Mouse (Mus musculus) hindbrain, embryonic 11.5 days (tissue): ENCODE measurements around the gene Brd7. TPM values are rescaled to one million over a fixed set of nuclear protein-coding genes. Genes with fewer than 3 reads are reported as not detected.
A peak's percentile ranks its signal among the peaks of the same experiment; 100 is the strongest.

ENCODE experiments used
- ATAC-seq: fragments of 200-750 bp; cut with Nextera tagmentation; 2 replicates; pipeline ENCODE4 v1.8.0; 2017; ENCODE audit warnings: mild to moderate bottlenecking, moderate TSS enrichment, moderate library complexity; ENCODE audit not compliant: low FRiP score
- DNase-seq: peaks from one replicate; pipeline ENCODE4 v3.0.0-alpha.2; 2015; ENCODE audit warnings: low spot score
- H3K27ac ChIP-seq: fragments of 300-500 bp; sonication (generic); 2 replicates; pipeline ENCODE4 v1.5.1; 2014; ENCODE audit warnings: mild to moderate bottlenecking, low read depth, low read length
- H3K27me3 ChIP-seq: fragments of 300-500 bp; sonication (generic); 2 replicates; pipeline ENCODE4 v1.6.1; 2014; ENCODE audit warnings: mild to moderate bottlenecking, low read length, moderate library complexity, mixed read lengths; ENCODE audit not compliant: control insufficient read depth, insufficient read depth
- H3K36me3 ChIP-seq: fragments of 300-500 bp; sonication (generic); 2 replicates; pipeline ENCODE4 v1.6.1; 2014; ENCODE audit warnings: mild to moderate bottlenecking, low read length, moderate library complexity, mixed read lengths; ENCODE audit not compliant: control insufficient read depth, insufficient read depth
- H3K4me1 ChIP-seq: fragments of 300-500 bp; sonication (generic); replicated peaks from 2 replicates; pipeline ENCODE4 v1.6.1; 2014; ENCODE audit warnings: low read length, mixed read lengths; ENCODE audit not compliant: control insufficient read depth, insufficient read depth
- H3K4me2 ChIP-seq: fragments of 300-500 bp; sonication (generic); replicated peaks from 2 replicates; pipeline ENCODE4 v1.6.1; 2014; ENCODE audit warnings: mild to moderate bottlenecking, low read depth, low read length
- H3K4me3 ChIP-seq: fragments of 300-500 bp; sonication (generic); 2 replicates; pipeline ENCODE4 v1.5.1; 2014; ENCODE audit warnings: low read depth, low read length
- H3K9ac ChIP-seq: fragments of 300-500 bp; sonication (generic); 2 replicates; pipeline ENCODE4 v1.6.1; 2014; ENCODE audit warnings: low read depth, low read length
- H3K9me3 ChIP-seq: fragments of 300-500 bp; sonication (generic); 2 replicates; pipeline ENCODE4 v1.6.1; 2016; ENCODE audit warnings: low read length; ENCODE audit not compliant: control insufficient read depth
- WGBS: fragments of 180-500 bp; shearing (Covaris S2); extraction: QIAGEN DNeasy Blood & Tissue Kit; methylation state at CpG from one replicate; pipeline ENCODE4 v1.1.7; 2014; 5-methylcytosine and 5-hydroxymethylcytosine counted together
- polyA plus RNA-seq: library from polyadenylated mRNA; unstranded; fragments of >200 nt; fragmentation: Nextera tagmentation; extraction: Ambion mirVana; gene quantifications from 2 replicates; pipeline ENCODE4 v1.2.1, GENCODE M21; 2014

Brd7 gene
- polyA plus RNA-seq, 1 experiment from 2014 or later: 82.4 TPM

DNA sequence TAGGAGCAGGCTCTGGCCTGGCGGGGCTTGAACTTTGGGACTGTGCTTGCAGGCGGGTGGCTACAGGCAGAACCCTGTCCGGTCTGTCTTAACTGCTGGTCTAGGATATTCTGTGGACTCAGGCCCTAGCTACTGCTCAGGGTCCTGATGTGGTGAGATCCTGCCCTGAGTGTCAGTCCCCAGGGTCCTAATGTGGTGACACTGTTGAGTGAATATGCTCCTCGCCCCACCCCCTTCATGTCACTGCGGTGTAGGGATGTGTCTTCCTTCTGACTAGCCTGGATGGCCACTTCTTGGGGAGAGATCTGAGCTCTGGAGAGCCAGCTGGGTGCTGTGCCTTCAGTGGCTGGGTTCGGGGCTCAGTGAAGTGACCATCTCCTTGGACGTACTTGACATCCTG, 52.1 kb downstream of the Brd7 start:
- Histone ChIP-seq H3K36me3 (no peaks in the 10 kb centered on the region), H3K9me3 (no peaks in the 10 kb centered on the region), H3K4me3 (no peak overlapping the region), H3K9ac (no peak overlapping the region), H3K4me2 (no peak overlapping the region), H3K4me1 (no peaks in the 10 kb centered on the region), H3K27ac (no peak overlapping the region), H3K27me3 (no peaks in the 10 kb centered on the region)
- DNase-seq (no peak), ATAC-seq (no peak)
- WGBS: 89% methylated on average over 7 of the region's 7 CpGs

DNA sequence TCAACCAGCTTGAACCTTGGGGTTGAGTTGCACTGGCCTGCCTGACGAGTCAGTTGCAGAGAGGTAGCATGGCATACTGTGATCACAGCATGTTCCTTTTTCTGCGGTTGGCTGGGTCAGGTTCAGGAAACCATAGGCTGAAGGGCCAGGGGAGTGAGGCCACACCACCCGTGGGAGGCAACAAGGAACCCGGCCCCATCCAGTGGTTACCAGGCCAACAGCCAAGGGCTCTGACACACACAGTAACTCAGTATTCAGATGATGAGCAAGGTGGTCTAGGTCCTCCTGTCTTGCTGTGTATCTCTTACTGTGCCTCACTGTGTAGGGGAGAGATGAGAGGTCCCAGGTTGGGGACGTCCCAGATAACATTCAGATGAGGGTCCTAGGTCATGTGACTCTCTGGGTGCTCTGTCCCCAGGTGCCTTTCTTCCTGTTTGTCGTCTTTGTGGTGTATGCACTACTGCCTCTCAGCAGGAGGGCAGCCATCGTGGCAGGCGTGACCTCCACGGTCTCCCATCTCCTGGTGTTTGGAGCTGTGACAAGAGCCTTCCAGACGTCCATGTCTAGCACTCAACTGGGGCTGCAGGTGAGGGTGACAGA, 52.6 kb downstream of the Brd7 start:
- H3K4me1 ChIP-seq: no peaks in the 10 kb centered on the region
- no peak overlapping the region for H3K4me2 ChIP-seq
- no peak overlapping the region for H3K9ac ChIP-seq
- 73% methylated on average over 10 of the region's 10 CpGs for WGBS
- H3K9me3 ChIP-seq: no peaks in the 10 kb centered on the region
- ATAC-seq (no peak), DNase-seq (no peak)
- H3K27me3 ChIP-seq: no peaks in the 10 kb centered on the region
- no peaks in the 10 kb centered on the region for H3K36me3 ChIP-seq
- no peak overlapping the region for H3K4me3 ChIP-seq
- H3K27ac ChIP-seq: no peak overlapping the region

DNA sequence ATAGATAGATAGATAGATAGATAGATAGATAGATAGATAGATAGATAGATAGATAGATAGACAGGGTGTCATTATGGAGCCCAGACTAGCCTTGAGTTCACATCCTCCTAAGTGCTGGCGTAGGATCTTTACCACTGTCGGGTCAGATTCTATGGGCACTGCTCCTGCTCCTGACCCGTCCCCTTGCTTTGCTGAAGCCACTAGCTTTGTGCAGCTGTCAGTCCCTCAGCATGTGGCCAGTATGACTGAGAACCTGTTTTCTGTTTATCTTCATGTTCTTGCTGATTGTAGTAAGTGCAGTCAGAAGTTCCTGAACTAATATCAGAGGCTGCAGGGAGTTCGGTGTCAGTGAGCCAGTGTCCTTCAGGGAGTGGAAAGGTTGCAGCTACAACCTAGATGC, 54.3 kb downstream of the Brd7 start:
- no peaks in the 10 kb centered on the region for H3K36me3 ChIP-seq
- H3K4me3 ChIP-seq: no peak overlapping the region
- no peak overlapping the region for H3K9ac ChIP-seq
- WGBS: 92% methylated on average over 4 of the region's 4 CpGs
- DNase-seq (no peak), ATAC-seq (no peak)
- no peak overlapping the region for H3K4me2 ChIP-seq
- no peak overlapping the region for H3K27ac ChIP-seq
- H3K4me1 ChIP-seq: no peaks in the 10 kb centered on the region; the same call in 1 of the 2 replicates
- H3K9me3 ChIP-seq: no peaks in the 10 kb centered on the region
- no peaks in the 10 kb centered on the region for H3K27me3 ChIP-seq

- H3K27ac ChIP-seq: no peak overlapping the region
- H3K9me3 ChIP-seq: no peaks in the 10 kb centered on the region
- DNase-seq: no peak
- WGBS: 79% methylated on average over 14 of the region's 14 CpGs
- no peak overlapping the region for H3K9ac ChIP-seq
- no peaks in the 10 kb centered on the region for H3K27me3 ChIP-seq
- no peak for ATAC-seq
- H3K36me3 ChIP-seq: no peaks in the 10 kb centered on the region
- no peak overlapping the region for H3K4me3 ChIP-seq
- peaks cover 2% of the 10 kb centered on the region for H3K4me1 ChIP-seq
- H3K4me2 ChIP-seq: no peak overlapping the region
Observed at GRCm38 (mm10) chr8:88306511-88306910, 55.5 kb downstream of the Brd7 start.

GRCm38 (mm10) chr8:88305814-88306213, 56.2 kb downstream of the Brd7 start:
- no peak overlapping the region for H3K27ac ChIP-seq
- H3K27me3 ChIP-seq: no peaks in the 10 kb centered on the region
- DNase-seq (no peak), ATAC-seq (no peak)
- H3K4me3 ChIP-seq: no peak overlapping the region
- WGBS: 90% methylated on average over 4 of the region's 4 CpGs
- H3K36me3 ChIP-seq: no peaks in the 10 kb centered on the region
- H3K4me1 ChIP-seq: peaks cover 2% of the 10 kb centered on the region
- no peak overlapping the region for H3K9ac ChIP-seq
- H3K9me3 ChIP-seq: no peaks in the 10 kb centered on the region
- H3K4me2 ChIP-seq: no peak overlapping the region

DNA sequence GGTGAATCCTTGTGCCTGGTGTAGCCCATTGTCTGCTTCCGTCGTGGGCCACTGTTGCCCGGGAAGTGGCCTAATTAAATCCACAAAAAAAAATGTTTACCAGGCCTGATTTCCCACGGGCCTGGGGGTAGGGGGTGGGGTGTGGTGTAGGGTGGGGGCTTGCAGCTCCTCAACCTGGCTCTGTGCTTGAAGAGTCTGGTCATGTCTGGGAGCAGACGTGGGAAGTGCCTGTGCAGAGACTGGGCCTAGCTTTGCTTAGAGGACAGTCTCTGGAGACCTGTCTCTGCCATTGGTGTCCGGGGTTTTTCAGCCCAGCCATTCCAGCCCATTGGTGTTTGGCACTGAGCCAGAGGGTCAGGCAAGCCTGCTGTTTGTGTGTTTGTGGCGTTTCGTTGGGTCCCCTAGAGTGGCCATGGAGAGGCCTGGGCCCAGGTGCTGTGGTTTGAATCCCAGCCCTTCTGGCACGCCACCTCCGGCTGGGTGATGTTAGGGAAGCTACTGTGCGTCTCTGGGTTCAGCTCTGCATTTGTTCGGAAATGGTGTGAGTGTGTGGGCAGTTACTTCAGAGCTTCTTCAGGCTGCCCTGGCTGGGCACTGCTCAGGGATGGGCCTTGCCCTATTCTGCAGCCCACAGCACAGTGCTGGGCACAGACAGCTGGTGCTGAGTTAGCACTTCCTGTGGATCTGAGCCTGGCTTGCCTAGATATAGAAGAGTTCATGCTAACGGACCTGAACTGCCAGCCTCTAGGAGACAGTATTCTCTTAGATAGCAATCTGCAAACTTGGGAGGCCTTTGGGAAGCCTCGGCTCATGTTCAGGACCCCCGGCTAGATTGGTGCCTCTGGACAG, 60.2 kb downstream of the Brd7 start:
- 64% methylated on average over 15 of the region's 15 CpGs for WGBS
- no peak overlapping the region for H3K4me3 ChIP-seq
- no peaks in the 10 kb centered on the region for H3K9me3 ChIP-seq
- H3K27me3 ChIP-seq: no peaks in the 10 kb centered on the region
- no peak overlapping the region for H3K4me2 ChIP-seq
- DNase-seq: no peak
- H3K4me1 ChIP-seq: peaks cover 2% of the 10 kb centered on the region
- ATAC-seq: no peak; the same call in 1 of the 2 replicates
- no peak overlapping the region for H3K9ac ChIP-seq
- no peaks in the 10 kb centered on the region for H3K36me3 ChIP-seq
- 0 out of 2 replicates have a peak overlapping the region, but pooled peaks have one; percentile 24 for H3K27ac ChIP-seq

DNA sequence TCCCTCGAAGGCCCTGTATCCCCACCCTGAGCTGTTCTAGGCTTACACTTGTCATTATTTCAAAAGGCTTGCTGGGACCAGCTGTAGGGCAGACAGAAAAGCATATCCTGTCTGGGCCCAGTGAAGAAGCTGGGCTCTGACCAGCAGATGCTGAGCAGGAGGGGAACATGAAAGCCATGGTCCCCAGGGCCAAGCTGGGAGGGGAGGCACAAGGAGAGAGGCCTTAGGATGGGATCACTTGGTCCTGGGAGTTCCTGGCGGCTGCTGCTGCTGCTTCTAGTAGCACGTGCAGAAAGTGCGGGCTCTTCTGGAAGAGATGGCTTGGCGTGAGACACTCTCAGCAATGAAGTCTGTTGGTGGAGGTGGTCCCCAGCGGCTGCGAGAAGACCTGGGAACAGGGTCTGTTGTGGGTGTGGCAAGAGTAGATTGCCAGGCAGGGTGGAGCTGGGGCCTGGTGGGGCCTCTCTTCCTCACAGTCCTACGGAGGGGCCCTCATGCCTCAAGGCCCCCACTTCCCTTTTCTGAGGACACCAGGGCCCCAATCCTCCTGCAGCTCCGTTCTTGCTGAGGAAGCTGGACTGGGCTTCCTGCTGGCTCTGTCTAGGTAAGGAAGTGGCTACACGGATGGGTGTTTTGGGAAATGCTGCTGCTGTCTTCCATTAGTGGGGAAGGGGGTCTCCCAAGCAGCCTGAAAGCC, 61.9 kb downstream of the Brd7 start:
- DNase-seq (no peak), ATAC-seq (no peak)
- Histone ChIP-seq H3K9ac (no peak overlapping the region), H3K27ac (no peak overlapping the region), H3K27me3 (no peaks in the 10 kb centered on the region), H3K36me3 (no peaks in the 10 kb centered on the region), H3K4me3 (no peak overlapping the region), H3K4me1 (peaks cover 2% of the 10 kb centered on the region), H3K4me2 (no peak overlapping the region), H3K9me3 (no peaks in the 10 kb centered on the region)
- WGBS: 84% methylated on average over 10 of the region's 10 CpGs

DNA sequence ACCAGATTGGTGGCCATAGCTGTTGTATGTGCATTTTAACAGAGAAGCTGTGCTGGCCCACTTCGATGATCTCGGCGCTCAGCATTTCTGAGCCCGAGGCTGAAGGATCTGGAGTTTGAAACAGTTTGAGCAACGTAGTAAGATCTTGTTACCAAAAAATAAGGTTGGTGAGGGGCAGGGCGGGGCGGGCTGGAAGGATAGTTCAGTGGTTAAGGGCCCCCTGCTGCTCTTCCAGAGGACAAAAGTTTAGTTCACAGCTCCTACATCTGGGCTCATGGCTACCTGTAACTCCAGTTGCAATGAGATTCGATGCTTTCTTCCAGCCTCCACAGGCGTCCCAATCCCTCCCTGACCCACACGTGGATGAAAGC, 63.3 kb downstream of the Brd7 start:
- no peaks in the 10 kb centered on the region for H3K27me3 ChIP-seq

More for the DNA sequence above, 63.3 kb downstream of the Brd7 start:
- H3K4me1 ChIP-seq: peaks cover 2% of the 10 kb centered on the region
- H3K9me3 ChIP-seq: no peaks in the 10 kb centered on the region
- no peak overlapping the region for H3K9ac ChIP-seq
- WGBS: 93% methylated on average over 10 of the region's 10 CpGs
- ATAC-seq: no peak
- H3K4me2 ChIP-seq: no peak overlapping the region
- H3K27ac ChIP-seq: no peak overlapping the region
- no peak overlapping the region for H3K4me3 ChIP-seq
- H3K36me3 ChIP-seq: no peaks in the 10 kb centered on the region
- DNase-seq: no peak
